Mouse (Mus musculus): ENCODE results near the gene Icos. TPM values are rescaled to one million over a fixed set of nuclear protein-coding genes. Genes with fewer than 3 reads are reported as not detected.

The Icos gene
- polyA plus RNA-seq, 1 experiment = not detected

DNA sequence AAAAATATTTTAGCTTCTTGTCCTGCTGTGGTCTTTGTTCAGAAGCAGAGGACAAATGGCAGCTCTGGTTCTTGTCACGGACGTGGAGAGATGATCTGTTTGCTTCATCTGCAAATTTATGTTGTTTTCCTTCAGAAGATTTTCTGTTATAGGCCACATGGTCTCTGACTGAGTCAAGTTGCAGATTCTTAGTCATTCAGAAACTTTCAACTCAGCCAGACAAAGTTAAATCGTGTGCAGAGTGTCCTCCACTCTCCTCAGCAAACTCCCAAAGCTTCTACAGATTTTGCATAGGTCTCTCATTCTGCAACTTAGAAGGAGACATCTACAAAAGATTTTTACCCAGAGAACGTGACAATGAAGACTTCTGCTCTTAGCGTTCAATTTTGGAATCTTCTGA is 49.0 kb downstream of the Icos start:
- no peak for TF ChIP-seq GATA1 (IDR thresholded peaks at IDR 0.05; ENCODE audit: borderline replicate concordance, low read length)
- TF ChIP-seq FLI1 (IDR thresholded peaks at IDR 0.05; ENCODE audit: low read length) = no peak
- Histone ChIP-seq H3K4me1 (no peaks in the 10 kb centered on the region), H3K36me3 (replicated peaks; ENCODE audit: low read length) (no peaks in the 10 kb centered on the region), H3K27me3 (replicated peaks) (no peaks in the 10 kb centered on the region), H3K9me3 (no peaks in the 10 kb centered on the region), H3K4me3 (replicated peaks) (no peak overlapping the region)

DNA sequence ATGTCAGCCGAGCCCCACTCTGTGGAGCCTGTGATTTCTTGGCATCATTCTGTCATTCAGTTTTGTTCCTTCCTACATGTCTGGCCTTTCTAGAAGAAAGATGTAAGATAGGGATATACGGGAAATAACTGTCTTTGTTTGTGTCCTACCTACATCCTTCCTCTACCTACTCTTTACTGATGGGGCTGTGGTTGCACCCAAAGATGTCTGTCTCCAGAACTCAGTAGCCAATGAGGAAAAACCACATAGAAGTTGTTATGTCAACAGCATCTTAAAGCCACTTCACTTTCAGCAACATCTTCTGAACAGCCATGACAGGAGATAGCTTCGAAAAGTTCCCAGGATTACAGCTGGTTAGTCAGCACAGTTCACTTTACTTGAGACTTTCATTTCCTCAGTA is 49.8 kb downstream of the Icos start:
- no peaks in the 10 kb centered on the region for H3K36me3 ChIP-seq (replicated peaks; ENCODE audit: low read length)
- no peaks in the 10 kb centered on the region for H3K27me3 ChIP-seq (replicated peaks)
- no peak overlapping the region for H3K4me3 ChIP-seq (replicated peaks)
- no peak for TF ChIP-seq FLI1 (IDR thresholded peaks at IDR 0.05; ENCODE audit: low read length)
- TF ChIP-seq GATA1 (IDR thresholded peaks at IDR 0.05; ENCODE audit: borderline replicate concordance, low read length) = no peak
- no peaks in the 10 kb centered on the region for H3K4me1 ChIP-seq
- H3K9me3 ChIP-seq = no peaks in the 10 kb centered on the region

DNA sequence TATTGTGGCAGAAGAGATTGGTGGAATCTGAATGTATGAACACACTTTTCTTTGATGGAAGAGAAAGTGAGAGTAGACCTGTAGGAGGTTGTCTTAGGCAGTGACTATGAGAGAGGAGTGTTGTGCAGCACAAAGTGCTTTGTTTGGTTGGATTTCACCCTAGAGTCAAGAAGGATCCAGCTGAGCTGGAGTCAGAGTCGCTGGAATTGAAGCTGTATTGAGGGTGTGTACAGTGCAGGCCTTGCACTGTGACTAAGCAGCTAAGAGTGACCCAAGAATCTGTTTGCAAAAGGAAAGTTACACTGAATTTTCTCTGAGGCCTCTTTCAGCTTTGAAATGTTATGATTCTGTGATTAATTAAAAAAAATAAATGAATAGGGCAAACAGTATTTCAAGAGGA is 52.2 kb downstream of the Icos start:
- TF ChIP-seq GATA1 (IDR thresholded peaks at IDR 0.05; ENCODE audit: borderline replicate concordance, low read length) (no peak), FLI1 (IDR thresholded peaks at IDR 0.05; ENCODE audit: low read length) (no peak)
- Histone ChIP-seq H3K9me3 (no peaks in the 10 kb centered on the region), H3K27me3 (replicated peaks) (no peaks in the 10 kb centered on the region), H3K4me1 (no peaks in the 10 kb centered on the region), H3K36me3 (replicated peaks; ENCODE audit: low read length) (no peaks in the 10 kb centered on the region), H3K4me3 (replicated peaks) (no peak overlapping the region)

DNA sequence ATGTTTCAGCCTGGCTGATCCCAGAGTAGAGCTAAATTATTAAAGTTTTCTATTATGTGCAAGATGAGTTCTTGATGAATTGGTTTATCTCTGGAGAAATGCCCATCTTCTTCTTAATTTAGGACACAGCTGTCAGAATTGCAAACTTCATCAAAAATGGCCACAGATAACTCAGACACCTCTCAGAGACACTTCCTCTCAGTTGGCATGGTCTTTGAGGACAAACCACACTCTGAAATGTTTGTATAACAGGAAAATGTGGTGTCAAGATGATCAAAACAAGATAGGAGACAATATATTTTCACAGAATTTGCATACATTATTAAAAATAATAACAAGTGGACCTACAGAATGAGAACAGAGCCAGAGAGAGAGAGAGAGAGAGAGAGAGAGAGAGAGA is 52.8 kb downstream of the Icos start:
- no peak for TF ChIP-seq FLI1 (IDR thresholded peaks at IDR 0.05; ENCODE audit: low read length)
- no peak for TF ChIP-seq GATA1 (IDR thresholded peaks at IDR 0.05; ENCODE audit: borderline replicate concordance, low read length)
- Histone ChIP-seq H3K27me3 (replicated peaks) (no peaks in the 10 kb centered on the region), H3K9me3 (no peaks in the 10 kb centered on the region), H3K36me3 (replicated peaks; ENCODE audit: low read length) (no peaks in the 10 kb centered on the region), H3K4me3 (replicated peaks) (no peak overlapping the region), H3K4me1 (no peaks in the 10 kb centered on the region)

DNA sequence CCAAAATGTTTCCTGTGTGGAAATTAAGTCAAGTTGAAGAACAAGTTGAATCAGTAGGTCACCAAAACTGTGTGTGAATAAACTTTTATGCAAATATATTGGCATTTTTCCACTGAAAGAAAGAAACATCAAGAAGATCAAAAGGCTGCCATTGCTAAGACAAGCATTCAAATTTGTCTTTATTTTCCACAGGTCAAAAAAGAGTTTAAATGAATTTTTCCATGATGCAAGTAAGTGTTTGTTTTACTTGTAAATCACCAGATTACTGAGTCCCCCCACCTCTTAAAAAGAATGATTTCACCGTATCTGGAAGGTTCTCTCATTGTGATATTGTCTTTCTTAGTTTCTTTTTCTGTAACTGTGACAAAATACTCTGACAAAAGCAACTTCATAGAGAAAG is 57.5 kb downstream of the Icos start:
- TF ChIP-seq FLI1 (IDR thresholded peaks at IDR 0.05; ENCODE audit: low read length) (no peak), GATA1 (IDR thresholded peaks at IDR 0.05; ENCODE audit: borderline replicate concordance, low read length) (no peak)
- Histone ChIP-seq H3K4me3 (replicated peaks) (no peak overlapping the region), H3K4me1 (no peaks in the 10 kb centered on the region), H3K27me3 (replicated peaks) (no peaks in the 10 kb centered on the region), H3K36me3 (replicated peaks; ENCODE audit: low read length) (no peaks in the 10 kb centered on the region), H3K9me3 (no peaks in the 10 kb centered on the region)

DNA sequence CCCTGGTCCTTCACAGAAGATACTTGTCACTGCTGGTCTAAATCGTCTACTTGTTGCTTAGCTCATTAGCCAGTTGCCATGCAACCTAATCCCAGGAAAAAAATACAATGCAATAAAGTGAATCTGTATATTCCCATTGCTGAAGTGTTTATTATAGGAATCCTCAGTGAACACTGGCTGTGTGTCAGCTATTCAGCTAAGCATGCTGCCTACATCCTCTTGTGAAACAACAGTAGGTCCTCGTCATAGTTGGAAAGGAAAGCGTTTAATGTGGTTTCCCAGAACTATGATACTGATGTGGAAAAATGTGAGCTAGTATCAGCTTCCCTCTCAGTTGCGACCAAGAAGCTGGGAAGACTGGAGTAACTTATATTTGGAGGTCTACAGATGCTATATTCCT is 60.5 kb downstream of the Icos start:
- Histone ChIP-seq H3K27me3 (replicated peaks) (no peaks in the 10 kb centered on the region), H3K4me1 (no peaks in the 10 kb centered on the region), H3K36me3 (replicated peaks; ENCODE audit: low read length) (no peaks in the 10 kb centered on the region), H3K4me3 (replicated peaks) (no peak overlapping the region), H3K9me3 (no peaks in the 10 kb centered on the region)
- TF ChIP-seq FLI1 (IDR thresholded peaks at IDR 0.05; ENCODE audit: low read length) = no peak
- no peak for TF ChIP-seq GATA1 (IDR thresholded peaks at IDR 0.05; ENCODE audit: borderline replicate concordance, low read length)

DNA sequence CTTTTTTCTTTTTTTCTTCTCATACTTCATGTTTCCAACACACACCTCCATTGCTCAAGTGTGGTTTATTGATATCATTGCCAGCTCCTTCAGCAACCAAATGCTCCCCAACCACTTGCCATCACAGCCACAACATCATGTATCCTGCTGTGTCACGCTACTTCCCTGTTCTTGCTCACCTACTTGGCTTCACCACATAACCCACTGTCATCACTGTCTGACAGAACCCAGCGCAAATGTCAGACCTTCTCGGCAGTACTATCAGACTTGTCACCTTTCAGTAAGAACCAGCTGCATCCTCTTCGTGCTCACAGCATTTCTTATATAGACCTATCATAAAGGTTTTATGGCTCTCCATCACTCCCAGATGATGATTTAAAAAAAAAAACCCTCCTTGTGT is 61.6 kb downstream of the Icos start:
- no peaks in the 10 kb centered on the region for H3K9me3 ChIP-seq
- H3K27me3 ChIP-seq (replicated peaks) = no peaks in the 10 kb centered on the region
- H3K36me3 ChIP-seq (replicated peaks; ENCODE audit: low read length) = no peaks in the 10 kb centered on the region
- no peak overlapping the region for H3K4me3 ChIP-seq (replicated peaks)
- TF ChIP-seq GATA1 (IDR thresholded peaks at IDR 0.05; ENCODE audit: borderline replicate concordance, low read length) = no peak
- TF ChIP-seq FLI1 (IDR thresholded peaks at IDR 0.05; ENCODE audit: low read length) = no peak
- no peaks in the 10 kb centered on the region for H3K4me1 ChIP-seq

DNA sequence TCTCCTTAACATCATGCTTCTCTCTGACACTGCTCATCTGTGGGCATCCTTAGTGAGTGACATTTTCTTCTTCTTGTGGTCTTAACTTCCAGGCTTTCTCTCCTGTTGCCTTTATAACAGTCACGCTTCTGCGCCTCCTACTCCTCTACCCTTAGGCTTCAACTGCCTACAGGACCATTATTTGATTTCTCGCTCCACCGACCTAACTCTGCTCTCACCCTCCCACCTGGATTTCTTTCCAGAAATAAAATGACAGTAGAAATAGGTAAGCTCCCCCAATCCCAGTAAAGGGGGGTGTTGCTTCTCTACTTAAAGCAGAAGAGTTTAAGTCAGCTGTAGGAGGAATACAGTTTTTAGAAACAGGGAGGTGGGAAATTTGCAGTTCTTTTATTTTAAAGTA is 62.7 kb downstream of the Icos start:
- no peak for TF ChIP-seq GATA1 (IDR thresholded peaks at IDR 0.05; ENCODE audit: borderline replicate concordance, low read length)
- no peak for TF ChIP-seq FLI1 (IDR thresholded peaks at IDR 0.05; ENCODE audit: low read length)
- H3K27me3 ChIP-seq (replicated peaks) = no peaks in the 10 kb centered on the region
- no peaks in the 10 kb centered on the region for H3K4me1 ChIP-seq
- H3K4me3 ChIP-seq (replicated peaks) = no peak overlapping the region
- H3K9me3 ChIP-seq = no peaks in the 10 kb centered on the region
- H3K36me3 ChIP-seq (replicated peaks; ENCODE audit: low read length) = no peaks in the 10 kb centered on the region

DNA sequence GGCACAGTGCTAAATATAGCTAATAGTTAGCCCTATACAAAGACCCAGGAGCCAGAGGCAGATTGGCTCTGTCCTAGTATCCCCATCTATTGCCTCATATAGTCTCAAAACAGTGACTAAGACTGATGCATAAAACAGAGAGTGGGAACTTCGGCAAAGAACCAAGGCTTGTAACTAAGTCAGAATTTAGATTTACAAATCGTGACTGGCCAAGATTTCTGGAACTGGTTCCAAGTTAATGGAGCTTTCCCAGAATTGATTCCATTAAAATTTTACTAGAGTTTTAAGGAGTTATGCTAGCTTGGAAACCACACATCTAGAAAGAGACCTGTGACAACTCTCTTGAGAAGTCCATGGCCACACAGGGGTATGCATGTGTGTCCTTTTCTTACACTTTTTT is 65.1 kb downstream of the Icos start:
- no peak for TF ChIP-seq FLI1 (IDR thresholded peaks at IDR 0.05; ENCODE audit: low read length)
- H3K4me1 ChIP-seq = no peaks in the 10 kb centered on the region

DNA sequence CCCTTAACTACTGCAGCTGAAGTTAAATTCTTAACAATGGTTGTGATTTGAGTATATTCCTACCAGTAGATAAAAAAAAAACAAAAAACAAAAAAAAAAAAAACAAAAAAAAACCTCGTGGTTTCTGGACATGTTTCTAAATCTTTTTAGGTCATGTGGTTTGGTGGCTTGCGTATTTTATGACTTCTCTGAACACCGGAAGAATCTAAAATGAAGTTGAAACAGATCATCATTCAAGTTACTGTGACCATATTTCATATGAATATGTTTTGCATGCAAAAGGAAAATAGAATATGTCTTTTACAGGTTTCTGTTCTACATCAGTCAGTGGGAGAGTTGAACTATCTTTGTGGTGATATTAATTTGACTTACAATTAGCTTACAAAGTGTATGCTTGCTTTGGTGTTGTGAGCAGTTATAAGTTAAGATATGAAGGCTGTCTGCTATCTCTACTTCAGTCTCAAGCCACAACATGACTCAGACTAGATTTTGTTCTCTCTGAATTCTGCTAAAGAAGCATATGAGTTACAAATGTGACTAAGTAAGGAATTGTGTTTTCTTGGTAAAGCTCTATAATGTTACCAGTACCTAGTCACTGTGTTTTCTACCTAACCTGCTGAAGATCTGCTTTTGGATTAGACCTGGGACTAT is 68.5 kb downstream of the Icos start:
- TF ChIP-seq FLI1 (IDR thresholded peaks at IDR 0.05; ENCODE audit: low read length) (no peak), GATA1 (IDR thresholded peaks at IDR 0.05; ENCODE audit: borderline replicate concordance, low read length) (no peak)
- no peaks in the 10 kb centered on the region for H3K9me3 ChIP-seq
- H3K4me3 ChIP-seq (replicated peaks) = no peak overlapping the region

More for the DNA sequence above, 65.1 kb downstream of the Icos start:
- H3K36me3 ChIP-seq (replicated peaks; ENCODE audit: low read length) = no peaks in the 10 kb centered on the region
- H3K4me3 ChIP-seq (replicated peaks) = no peak overlapping the region
- H3K9me3 ChIP-seq = no peaks in the 10 kb centered on the region
- H3K27me3 ChIP-seq (replicated peaks) = no peaks in the 10 kb centered on the region

DNA sequence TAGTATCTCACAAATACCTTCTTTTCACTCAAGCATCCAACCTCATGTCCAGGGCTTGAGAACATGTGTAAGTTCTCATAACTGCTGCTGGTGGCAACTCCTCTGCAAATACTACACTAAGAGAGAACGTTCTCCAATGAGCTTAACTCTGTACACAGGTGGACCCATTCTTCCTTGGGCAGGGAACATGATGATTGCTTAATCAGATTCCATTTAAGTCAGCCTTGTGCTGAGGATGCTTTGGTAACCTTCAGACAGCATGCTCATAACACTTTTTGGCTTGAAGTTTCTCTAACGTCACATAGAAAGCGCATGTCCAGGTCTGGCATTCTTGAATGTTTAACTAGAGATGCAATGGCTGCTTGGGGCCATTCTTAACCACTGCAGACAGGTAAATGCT is 69.6 kb downstream of the Icos start:
- Histone ChIP-seq H3K4me3 (replicated peaks) (no peak overlapping the region), H3K36me3 (replicated peaks; ENCODE audit: low read length) (no peaks in the 10 kb centered on the region), H3K9me3 (no peaks in the 10 kb centered on the region), H3K27me3 (replicated peaks) (no peaks in the 10 kb centered on the region), H3K4me1 (no peaks in the 10 kb centered on the region)
- TF ChIP-seq GATA1 (IDR thresholded peaks at IDR 0.05; ENCODE audit: borderline replicate concordance, low read length) (no peak), FLI1 (IDR thresholded peaks at IDR 0.05; ENCODE audit: low read length) (no peak)

More for the DNA sequence above, 68.5 kb downstream of the Icos start:
- Histone ChIP-seq H3K27me3 (replicated peaks) (no peaks in the 10 kb centered on the region), H3K4me1 (no peaks in the 10 kb centered on the region), H3K36me3 (replicated peaks; ENCODE audit: low read length) (no peaks in the 10 kb centered on the region)

Other genes with a start within 250 kb of the Icos start
- gene Ctla4, start 90.9 kb upstream of the Icos start, polyA plus RNA-seq (2012; ENCODE audit: insufficient read depth, low replicate concordance) = not detected in 2 replicates